Mouse (Mus musculus): Measurements from ENCODE around the gene Ddn. TPM values are rescaled to one million over a fixed set of nuclear protein-coding genes. Genes with fewer than 3 reads are reported as not detected.
"Not testable (repeated sequence)": the region's sequence is repeated elsewhere in the genome, so short reads cannot be mapped to it uniquely, and the experiment has no call there.

Ddn gene
- polyA plus RNA-seq, 1 experiment from 2014 or later: 0.48 TPM

DNA sequence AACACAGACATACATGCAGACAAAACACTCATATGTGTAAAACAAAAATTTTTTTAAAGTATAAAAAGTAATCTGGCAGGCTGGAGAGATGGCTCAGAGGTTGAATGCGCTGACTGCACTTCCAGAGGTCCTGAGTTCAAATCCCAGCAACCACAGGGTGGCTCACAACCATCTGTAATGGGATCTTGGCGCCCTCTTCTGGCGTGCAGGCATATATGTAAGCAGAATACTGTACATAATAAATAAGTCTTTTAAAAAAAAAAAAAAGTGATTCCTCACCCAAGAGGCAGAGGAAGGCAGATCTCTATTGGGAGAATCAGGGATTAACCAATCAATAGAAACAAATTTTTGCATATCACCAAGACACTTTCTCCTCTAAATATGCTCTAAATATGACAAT is 14.1 kb upstream of the Ddn start:
- H3K4me3 ChIP-seq: no peak overlapping the region
- H3K27me3 ChIP-seq: no peaks in the 10 kb centered on the region
- no peak for ATAC-seq (ENCODE audit: low FRiP score, low read depth)
- no peak overlapping the region for H3K4me2 ChIP-seq
- H3K9ac ChIP-seq: no peak overlapping the region
- no peaks in the 10 kb centered on the region for H3K9me3 ChIP-seq
- H3K27ac ChIP-seq (replicated peaks): no peak overlapping the region
- WGBS: 69% methylated on average over 3 of the region's 3 CpGs
- H3K4me1 ChIP-seq (replicated peaks): no peaks in the 10 kb centered on the region
- H3K36me3 ChIP-seq: peaks cover 12% of the 10 kb centered on the region; the same call in 1 of the 2 replicates

DNA sequence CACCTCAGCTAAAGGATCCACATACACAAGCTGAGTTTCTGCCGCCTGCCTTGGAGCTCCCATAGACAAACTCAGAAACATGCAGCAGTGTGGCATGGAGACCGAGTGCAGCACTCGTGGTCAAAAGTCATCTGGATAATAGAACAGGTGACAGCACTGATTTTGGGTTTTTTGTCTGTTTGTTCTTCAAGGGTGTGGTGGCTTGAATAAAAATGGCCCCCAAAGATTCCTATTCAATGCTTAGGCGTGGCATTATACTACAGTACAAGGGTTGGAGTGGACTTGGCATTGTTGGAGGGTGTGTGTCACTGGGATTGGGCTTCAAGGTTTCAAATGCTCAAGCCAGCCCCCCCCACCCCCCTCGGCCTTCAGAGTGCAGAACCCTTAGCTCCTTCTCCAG is 12.9 kb upstream of the Ddn start:
- Histone ChIP-seq H3K9ac (no peak overlapping the region), H3K27ac (replicated peaks) (no peak overlapping the region), H3K9me3 (no peaks in the 10 kb centered on the region), H3K4me2 (no peak overlapping the region), H3K27me3 (no peaks in the 10 kb centered on the region), H3K4me3 (no peak overlapping the region), H3K4me1 (replicated peaks) (no peaks in the 10 kb centered on the region), H3K36me3 (peaks cover 12% of the 10 kb centered on the region; the same call in 1 of the 2 replicates)
- WGBS: 92% methylated on average over 5 of the region's 5 CpGs
- no peak for ATAC-seq (ENCODE audit: low FRiP score, low read depth)

DNA sequence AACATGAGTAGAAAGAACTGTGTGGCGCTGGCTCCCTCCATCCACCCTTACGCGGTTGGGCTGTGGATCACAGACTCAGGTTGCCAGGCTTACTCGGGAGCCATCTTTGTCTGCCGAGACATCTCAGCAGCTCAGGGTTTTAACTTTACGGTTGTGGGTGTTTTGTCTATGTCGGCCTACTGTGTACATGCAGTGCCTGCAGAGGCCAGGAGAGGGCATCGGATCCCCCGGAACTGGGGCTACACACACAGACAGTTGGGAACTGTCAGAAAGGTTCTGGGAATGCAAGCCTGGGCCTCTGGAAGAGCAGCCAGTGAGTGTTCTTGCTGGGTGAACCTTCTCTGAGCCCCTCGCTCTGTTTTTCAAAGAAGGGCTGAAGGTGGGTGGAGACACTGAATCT is 12.1 kb upstream of the Ddn start:
- WGBS: 28% methylated on average over 10 of the region's 10 CpGs
- no peaks in the 10 kb centered on the region for H3K9me3 ChIP-seq
- ATAC-seq (ENCODE audit: low FRiP score, low read depth): no peak
- H3K4me1 ChIP-seq (replicated peaks): no peaks in the 10 kb centered on the region
- H3K4me3 ChIP-seq: no peak overlapping the region
- H3K9ac ChIP-seq: no peak overlapping the region
- peaks cover 12% of the 10 kb centered on the region; the same call in 1 of the 2 replicates for H3K36me3 ChIP-seq
- no peak overlapping the region for H3K4me2 ChIP-seq
- no peak overlapping the region for H3K27ac ChIP-seq (replicated peaks)
- H3K27me3 ChIP-seq: no peaks in the 10 kb centered on the region

DNA sequence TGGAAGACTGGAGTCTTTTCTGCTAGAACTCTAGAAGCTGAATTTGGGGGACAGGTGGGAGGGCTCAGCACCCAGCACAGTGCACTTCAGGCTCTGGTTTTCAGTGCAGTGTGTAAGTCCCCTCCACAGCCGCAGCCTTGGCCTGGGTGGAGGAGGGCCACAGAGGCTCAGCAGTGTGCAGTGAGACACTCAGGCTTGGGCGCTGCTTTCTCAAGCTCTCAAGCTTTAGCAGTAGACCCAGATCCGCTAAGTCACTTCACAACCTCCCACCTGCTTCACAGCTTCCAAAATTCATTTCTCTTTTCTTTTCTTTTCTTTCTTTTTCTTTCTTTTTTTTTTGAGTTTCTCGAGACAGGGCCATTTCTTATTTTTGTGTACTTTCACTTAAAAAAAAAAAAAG is 11.6 kb upstream of the Ddn start:
- H3K9ac ChIP-seq: no peak overlapping the region
- no peak overlapping the region for H3K4me3 ChIP-seq
- no peaks in the 10 kb centered on the region for H3K27me3 ChIP-seq
- H3K4me1 ChIP-seq (replicated peaks): no peaks in the 10 kb centered on the region
- peaks cover 12% of the 10 kb centered on the region; the same call in 1 of the 2 replicates for H3K36me3 ChIP-seq
- H3K4me2 ChIP-seq: no peak overlapping the region
- WGBS: 85% methylated on average over 4 of the region's 4 CpGs
- no peaks in the 10 kb centered on the region for H3K9me3 ChIP-seq
- no peak for ATAC-seq (ENCODE audit: low FRiP score, low read depth)
- no peak overlapping the region for H3K27ac ChIP-seq (replicated peaks)

DNA sequence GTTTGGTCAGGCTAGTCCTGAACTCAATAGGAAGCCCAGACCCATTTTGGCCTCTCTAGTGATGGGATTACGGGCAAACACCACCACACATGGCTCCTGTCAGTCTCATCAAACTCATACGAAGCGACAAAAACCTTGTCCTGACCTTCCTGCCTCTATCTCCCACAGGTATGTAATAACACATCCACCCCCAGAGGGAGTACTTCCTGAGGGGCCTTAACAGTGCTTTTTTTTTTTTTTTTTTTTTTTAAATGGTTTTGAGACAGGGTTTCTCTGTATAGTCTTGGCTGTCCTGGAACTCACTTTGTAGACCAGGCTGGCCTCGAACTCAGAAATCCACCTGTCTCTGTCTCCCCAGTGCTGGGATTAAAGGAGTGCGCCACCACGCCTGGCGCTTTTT is 8.9 kb upstream of the Ddn start:
- Histone ChIP-seq H3K27ac (replicated peaks) (no peak overlapping the region), H3K9me3 (no peaks in the 10 kb centered on the region), H3K4me1 (replicated peaks) (no peaks in the 10 kb centered on the region), H3K4me3 (no peak overlapping the region), H3K36me3 (peaks cover 19% of the 10 kb centered on the region), H3K27me3 (no peaks in the 10 kb centered on the region), H3K9ac (no peak overlapping the region), H3K4me2 (no peak overlapping the region)
- ATAC-seq (ENCODE audit: low FRiP score, low read depth): no peak
- WGBS: 92% methylated on average over 7 of the region's 7 CpGs

DNA sequence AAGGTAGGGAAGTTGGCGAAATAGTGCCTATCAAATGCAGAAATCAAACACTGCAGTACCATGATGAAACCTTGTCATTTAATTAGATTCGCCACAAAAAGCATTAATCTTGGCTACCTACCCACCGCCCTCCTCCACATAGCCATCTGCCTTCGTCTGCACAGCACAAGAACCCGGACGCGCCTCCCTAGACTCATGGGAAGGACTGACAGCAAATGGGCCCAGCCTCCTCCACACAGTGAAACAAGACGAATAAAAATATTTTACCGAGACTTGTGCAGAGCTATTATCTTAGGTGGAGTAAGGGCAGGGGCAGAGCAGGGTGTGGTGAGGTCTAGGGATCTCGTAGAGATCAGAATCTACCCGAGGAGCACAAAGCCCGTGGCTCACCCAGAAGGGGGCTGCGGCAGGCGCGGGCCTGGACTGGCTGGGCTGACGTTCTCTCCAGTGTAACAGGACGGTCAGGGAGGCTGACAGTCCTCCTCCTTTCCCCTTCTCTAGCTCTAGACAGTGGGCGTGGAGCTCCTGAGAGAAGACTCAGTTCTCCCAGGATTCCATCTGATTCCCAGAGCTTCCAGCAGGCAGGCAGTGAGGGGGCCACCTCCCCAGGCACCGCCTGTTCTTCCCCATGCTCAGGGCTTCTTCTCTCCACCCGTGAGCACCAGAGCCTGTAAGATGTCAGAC is 3.6 kb upstream of the Ddn start:
- Histone ChIP-seq H3K27me3 (peaks cover 28% of the 10 kb centered on the region), H3K4me2 (no peak overlapping the region), H3K4me1 (replicated peaks) (peaks cover 12% of the 10 kb centered on the region), H3K4me3 (no peak overlapping the region), H3K27ac (replicated peaks) (no peak overlapping the region), H3K9ac (no peak overlapping the region), H3K9me3 (no peaks in the 10 kb centered on the region), H3K36me3 (peaks cover 21% of the 10 kb centered on the region)
- no peak for ATAC-seq (ENCODE audit: low FRiP score, low read depth)
- WGBS: 87% methylated on average over 20 of the region's 20 CpGs

DNA sequence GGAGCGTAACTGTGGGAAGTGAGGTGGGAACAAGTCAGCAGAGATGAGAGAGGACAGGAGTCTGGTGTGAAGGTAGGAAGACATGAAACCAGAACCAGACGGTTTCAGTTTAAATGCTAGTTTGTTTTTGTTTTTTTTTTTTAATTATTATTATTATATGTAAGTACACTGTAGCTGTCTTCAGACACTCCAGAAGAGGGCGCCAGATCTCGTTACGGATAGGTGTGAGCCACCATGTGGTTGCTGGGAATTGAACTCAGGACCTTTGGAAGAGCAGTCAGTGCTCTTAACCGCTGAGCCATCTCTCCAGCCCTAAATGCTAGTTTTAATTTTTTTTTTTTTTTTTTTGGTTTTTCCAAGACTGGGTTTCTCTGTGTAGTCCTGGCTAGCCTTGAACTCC is 922 bp upstream of the Ddn start:
- H3K4me2 ChIP-seq; H3K27ac ChIP-seq (replicated peaks); H3K4me3 ChIP-seq; H3K9me3 ChIP-seq; ATAC-seq (ENCODE audit: low FRiP score, low read depth); H3K9ac ChIP-seq: not testable (repeated sequence)
- Histone ChIP-seq H3K4me1 (replicated peaks) (peaks cover 36% of the 10 kb centered on the region), H3K36me3 (peaks cover 16% of the 10 kb centered on the region), H3K27me3 (peaks cover 45% of the 10 kb centered on the region)
- 71% methylated on average over 6 of the region's 6 CpGs for WGBS

DNA sequence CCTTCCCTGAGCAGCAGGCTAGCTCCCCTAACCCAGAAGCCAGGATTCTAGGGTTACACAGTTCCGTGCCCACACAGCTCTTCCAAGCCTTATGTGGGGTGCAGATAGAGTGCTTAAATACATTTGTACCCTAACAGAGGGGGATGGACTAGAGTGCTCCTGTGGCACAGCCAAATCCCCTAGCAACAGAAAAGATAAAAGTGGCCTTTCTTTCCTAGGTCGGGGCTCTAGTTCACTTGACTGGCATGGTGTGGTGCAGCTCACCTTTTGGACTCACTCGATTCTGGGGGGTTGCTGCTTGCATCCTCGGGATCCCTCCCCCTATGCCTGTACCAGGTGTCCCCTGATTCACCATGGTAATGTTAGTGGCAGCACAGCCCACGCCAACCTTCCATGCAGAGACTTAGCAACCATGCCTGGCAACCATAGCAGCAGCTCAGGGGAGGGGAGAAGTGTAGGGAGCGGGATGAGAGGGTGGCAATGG is 597 bp downstream of the Ddn start:
- H3K27me3 ChIP-seq: peaks cover 58% of the 10 kb centered on the region
- H3K9ac ChIP-seq: peak overlapping the region; percentile 10; the same call in 1 of the 2 replicates
- H3K4me2 ChIP-seq: peak overlapping the region; percentile 65
- no peaks in the 10 kb centered on the region for H3K9me3 ChIP-seq
- no peak for ATAC-seq (ENCODE audit: low FRiP score, low read depth)
- H3K36me3 ChIP-seq: peaks cover 11% of the 10 kb centered on the region
- peak overlapping the region; percentile 43; the same call in 1 of the 2 replicates for H3K4me3 ChIP-seq
- H3K27ac ChIP-seq (replicated peaks): no peak overlapping the region
- WGBS: 7% methylated on average over 6 of the region's 6 CpGs
- peaks cover 50% of the 10 kb centered on the region for H3K4me1 ChIP-seq (replicated peaks)

DNA sequence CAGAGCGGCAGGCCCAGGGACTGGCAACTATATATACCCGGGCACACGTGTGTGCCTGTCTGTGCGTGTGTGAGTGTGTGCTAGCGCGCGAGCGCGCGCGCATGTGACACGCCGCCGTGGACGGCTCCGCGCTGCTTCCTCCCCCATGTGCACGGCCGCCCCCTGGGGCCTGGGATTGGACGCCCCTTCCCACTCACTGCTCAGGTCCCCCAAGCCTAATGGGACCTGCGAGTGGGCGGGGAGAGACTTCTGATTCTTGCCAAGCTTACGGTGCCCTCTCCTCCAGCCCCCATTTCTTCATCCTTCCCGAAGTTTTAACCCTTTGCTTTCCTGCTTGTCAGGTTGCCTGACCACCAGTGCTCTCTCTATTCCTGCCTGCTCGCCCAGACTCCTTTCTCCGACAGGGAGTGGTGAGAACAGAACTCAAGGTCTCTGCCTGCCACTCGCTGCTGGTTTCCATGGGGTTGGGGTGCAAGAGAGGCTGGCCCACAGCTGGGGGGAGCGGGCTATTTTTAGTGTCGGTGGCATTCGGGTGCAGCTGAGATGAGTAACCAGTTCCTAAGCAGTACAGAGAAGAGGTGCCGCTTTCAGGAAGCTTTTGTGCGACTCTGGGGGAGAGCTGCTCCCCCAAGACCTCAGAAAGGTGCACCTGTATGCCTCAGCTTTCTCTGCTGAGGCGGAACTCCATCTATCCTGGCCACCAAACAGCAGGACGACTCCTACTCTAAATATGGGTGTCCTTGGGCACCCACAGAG is 1.2 kb downstream of the Ddn start:
- Histone ChIP-seq H3K4me3 (peak overlapping the region; percentile 43), H3K4me1 (replicated peaks) (peaks cover 51% of the 10 kb centered on the region), H3K27ac (replicated peaks) (no peak overlapping the region), H3K36me3 (peaks cover 8% of the 10 kb centered on the region), H3K4me2 (peak overlapping the region; percentile 65), H3K27me3 (peaks cover 64% of the 10 kb centered on the region), H3K9me3 (no peaks in the 10 kb centered on the region), H3K9ac (peak overlapping the region; percentile 10; the same call in 1 of the 2 replicates)
- WGBS: 1% methylated on average over 34 of the region's 34 CpGs
- ATAC-seq (ENCODE audit: low FRiP score, low read depth): peak; percentile 29

DNA sequence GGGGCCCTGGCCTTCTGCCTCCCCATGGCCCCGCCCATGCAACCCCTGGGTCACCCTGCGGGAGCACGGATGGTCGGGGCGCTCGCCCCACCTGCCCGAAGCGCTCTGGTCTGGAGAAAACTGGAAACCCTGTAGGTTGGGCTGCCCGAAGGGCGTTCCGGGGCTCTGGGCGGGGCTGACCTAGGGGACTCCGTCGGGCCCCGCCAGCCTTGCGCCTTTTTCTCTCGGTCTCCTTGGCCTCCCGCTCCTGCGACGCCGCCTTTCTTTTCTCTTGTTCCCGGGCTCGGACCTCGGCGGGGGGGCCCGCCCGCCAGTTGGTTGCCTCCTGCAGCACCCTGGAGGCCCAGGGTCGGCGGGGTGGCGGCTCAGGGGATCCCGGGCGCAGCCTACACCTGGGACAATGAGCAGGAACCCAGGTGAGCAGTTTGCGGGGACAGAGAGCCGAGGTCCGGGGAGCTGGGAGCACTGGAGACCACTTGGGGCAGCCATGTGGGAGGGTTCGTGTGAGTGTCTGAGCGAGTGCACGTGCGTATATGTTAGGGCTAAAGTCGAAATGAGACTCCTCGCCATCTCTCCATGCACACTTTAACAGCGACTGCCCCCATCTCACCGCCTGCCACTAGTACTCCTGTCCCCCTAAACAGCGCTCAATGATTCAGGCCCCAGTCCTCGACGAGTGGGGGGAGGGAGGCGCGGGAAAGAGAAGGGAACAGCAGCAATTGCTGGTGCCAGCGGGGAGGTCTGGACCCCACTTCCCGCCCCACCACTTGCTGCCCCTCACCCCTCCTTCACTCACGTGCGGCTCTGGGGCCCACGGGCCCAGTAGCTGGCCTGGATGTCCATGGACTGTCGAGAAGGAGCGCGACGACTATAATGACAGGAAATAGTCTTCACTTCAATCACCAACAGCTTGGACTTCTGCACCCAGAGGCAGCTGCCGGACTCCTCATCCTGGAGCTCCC is 2.2 kb downstream of the Ddn start:
- Histone ChIP-seq H3K9ac (0 out of 2 replicates have a peak overlapping the region, but pooled peaks have one; percentile 11), H3K36me3 (no peaks in the 10 kb centered on the region), H3K4me1 (replicated peaks) (peaks cover 51% of the 10 kb centered on the region), H3K27me3 (peaks cover 74% of the 10 kb centered on the region), H3K27ac (replicated peaks) (no peak overlapping the region), H3K4me2 (peak overlapping the region; percentile 65), H3K4me3 (peak overlapping the region; percentile 43), H3K9me3 (no peaks in the 10 kb centered on the region)
- 2% methylated on average over 44 of the region's 58 CpGs for WGBS
- no peak for ATAC-seq (ENCODE audit: low FRiP score, low read depth)

DNA sequence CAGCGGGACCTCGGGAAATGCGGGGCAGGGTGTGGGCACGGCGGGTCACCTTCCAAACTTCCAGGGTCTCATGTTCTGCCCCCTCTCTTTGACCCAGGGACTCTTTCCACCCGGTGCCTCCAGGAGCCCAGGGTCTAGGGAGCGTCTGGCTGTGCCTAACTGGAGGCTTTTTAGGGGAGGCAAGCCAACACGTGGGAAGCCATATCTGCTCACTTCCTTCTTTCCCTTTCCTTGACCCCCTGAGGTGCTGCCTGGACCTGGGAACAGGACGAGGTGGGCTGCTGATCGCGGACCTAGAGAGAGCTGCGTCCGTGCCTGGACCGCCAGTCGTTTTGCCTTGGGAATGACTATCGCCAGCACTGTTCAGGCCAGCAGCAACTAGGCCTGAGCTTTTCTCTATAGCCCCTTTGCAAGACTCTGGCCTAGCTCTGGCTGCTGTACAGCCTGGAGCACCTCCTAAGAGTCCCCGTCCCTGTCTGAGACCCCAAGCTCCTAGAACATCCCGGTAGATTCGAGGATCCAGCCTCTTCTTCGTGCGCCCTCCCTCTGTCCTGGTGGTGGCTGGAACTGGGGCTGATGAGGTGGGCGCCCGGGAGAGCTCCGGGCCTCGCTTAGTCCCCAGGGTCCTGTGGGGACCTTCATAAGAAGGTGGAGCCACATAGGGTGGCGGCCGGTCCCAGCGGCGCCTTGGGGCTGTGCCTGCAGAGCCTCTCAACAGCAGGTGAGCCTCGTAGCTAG is 3.0 kb downstream of the Ddn start:
- Histone ChIP-seq H3K9me3 (no peaks in the 10 kb centered on the region), H3K4me2 (peak overlapping the region; percentile 72), H3K4me3 (peak overlapping the region; percentile 43), H3K36me3 (no peaks in the 10 kb centered on the region), H3K9ac (no peak overlapping the region), H3K4me1 (replicated peaks) (peaks cover 51% of the 10 kb centered on the region), H3K27me3 (peaks cover 83% of the 10 kb centered on the region), H3K27ac (replicated peaks) (no peak overlapping the region)
- no peak for ATAC-seq (ENCODE audit: low FRiP score, low read depth)
- 5% methylated on average over 30 of the region's 30 CpGs for WGBS

Data from hindbrain, embryonic 15.5 days (tissue).